ENCODE assay signal across 15 mouse cellular contexts in the genomic region with DNA sequence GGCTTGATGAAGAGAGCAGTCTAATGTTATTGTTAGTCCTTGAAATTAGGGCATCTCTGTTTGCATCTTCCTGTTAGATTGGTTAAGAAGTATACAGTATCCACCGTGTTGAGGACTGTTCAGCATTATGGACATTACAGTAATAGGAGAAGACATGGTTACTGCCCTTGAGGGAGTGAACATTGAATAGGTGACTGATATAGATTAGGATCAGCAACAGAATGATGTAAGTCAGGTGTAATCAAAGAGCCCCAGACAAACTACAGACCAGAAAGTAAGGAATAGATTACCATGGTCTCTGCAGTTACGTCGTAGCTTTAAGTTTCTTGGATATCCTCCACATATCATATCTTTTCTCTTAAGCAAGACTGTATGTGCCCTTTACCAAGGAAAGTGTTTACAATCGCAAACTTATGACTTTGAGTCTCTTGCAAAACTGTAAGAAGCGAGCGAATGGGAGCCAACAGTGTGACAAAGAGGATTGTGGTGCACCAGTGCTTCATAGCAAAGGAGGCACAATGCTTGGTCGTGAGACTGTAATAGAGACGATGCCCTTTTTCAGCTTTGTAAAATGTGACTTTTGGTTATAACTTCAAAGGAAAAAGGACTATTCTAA.
DNase-seq lines count a peak whose midpoint lies in the region; ATAC-seq and TF ChIP-seq lines count a peak whose summit lies in the region.
"Had no signal": no experiment of that assay in that cellular context is flagged by ENCODE, and none has a peak within 500 bp of the region (broad histone marks: within the 10 kb centered on the region; RNA-seq: fewer than 3 reads in every experiment).

No protein-coding gene starts in this region.

- intact Hi-C loops in heart, postnatal 36 days (cut with DNase I), result no loop called here

- no peak overlapping the region for H3K9ac ChIP-seq in liver, adult 2 months (ENCODE audit: low read depth, low read length)
- no peak overlapping the region for H3K9ac ChIP-seq in MEL (ENCODE audit: control insufficient read depth, low read depth, low read length, poor library complexity, severe bottlenecking)
- H3K9ac ChIP-seq in limb, embryonic 14.5 days (ENCODE audit: low read depth, low read length, severe bottlenecking), result no peak overlapping the region
- no peak overlapping the region for H3K9ac ChIP-seq in heart, embryonic 12.5 days
- H3K9ac ChIP-seq: hindbrain, embryonic 12.5 days; liver, embryonic 14.5 days; neural tube, embryonic 15.5 days had no signal

- H3K4me2 ChIP-seq in limb, embryonic 14.5 days (replicated peaks; ENCODE audit: low read depth, low read length, severe bottlenecking), result no peak overlapping the region
- no peak overlapping the region for H3K4me2 ChIP-seq in heart, embryonic 12.5 days
- H3K4me2 ChIP-seq: hindbrain, embryonic 12.5 days; neural tube, embryonic 15.5 days had no signal

- H3K36me3 ChIP-seq in liver, adult 2 months (ENCODE audit: control insufficient read depth, insufficient read depth, low read length), result no peaks in the 10 kb centered on the region
- H3K36me3 ChIP-seq in MEL (ENCODE audit: control insufficient read depth in 1 of 2, insufficient read depth in 2 of 2, low read length in 2 of 2), result peaks cover 0 to 7% of the 10 kb centered on the region in 2 experiments; a peak in 2 of 4 replicates
- no peaks in the 10 kb centered on the region for H3K36me3 ChIP-seq in limb, embryonic 14.5 days (ENCODE audit: control insufficient read depth, insufficient read depth, low read length)
- H3K36me3 ChIP-seq in heart, embryonic 12.5 days, result no peaks in the 10 kb centered on the region
- H3K36me3 ChIP-seq: G1E; hindbrain, embryonic 12.5 days; neural tube, embryonic 15.5 days had no signal

- 37% methylated on average over 8 of the region's 8 CpGs for WGBS in liver, adult 2 months
- 65% methylated on average over 8 of the region's 8 CpGs for WGBS in limb, embryonic 14.5 days
- WGBS in heart, embryonic 12.5 days, result 82% methylated on average over 8 of the region's 8 CpGs

- no peak overlapping the region for H3K4me3 ChIP-seq in liver, adult 2 months (ENCODE audit: insufficient read depth, low read depth, low read length)
- H3K4me3 ChIP-seq in MEL (ENCODE audit: control insufficient read depth in 1 of 2, insufficient read depth in 1 of 2, low read depth in 2 of 2, low read length in 2 of 2), result no peak overlapping the region
- no peak overlapping the region for H3K4me3 ChIP-seq in limb, embryonic 14.5 days (replicated peaks; ENCODE audit: low read length)
- no peak overlapping the region for H3K4me3 ChIP-seq in heart, embryonic 12.5 days
- H3K4me3 ChIP-seq: hindbrain, embryonic 12.5 days; neural tube, embryonic 15.5 days had no signal

- peaks cover 20% of the 10 kb centered on the region for H3K4me1 ChIP-seq in liver, adult 2 months (ENCODE audit: control insufficient read depth, insufficient read depth, low read length)
- H3K4me1 ChIP-seq in MEL (ENCODE audit: control insufficient read depth in 1 of 2, insufficient read depth in 2 of 2, low read length in 2 of 2), result peaks cover 0 to 5% of the 10 kb centered on the region in 2 experiments; a peak in 2 of 4 replicates
- H3K4me1 ChIP-seq in limb, embryonic 14.5 days (ENCODE audit: control insufficient read depth, insufficient read depth, low read length), result peaks cover 9% of the 10 kb centered on the region; the same call in 1 of the 2 replicates
- H3K4me1 ChIP-seq in heart, embryonic 12.5 days (replicated peaks), result 0 out of 2 replicates have a peak, but pooled peaks cover 4% of the 10 kb centered on the region
- H3K4me1 ChIP-seq: hindbrain, embryonic 12.5 days; neural tube, embryonic 15.5 days had no signal

- no peak for TF ChIP-seq POLR2A in liver, adult 2 months (IDR thresholded peaks at IDR 0.05; ENCODE audit: extremely low read depth, insufficient read depth, low read length)
- no peak for TF ChIP-seq POLR2A in MEL (IDR thresholded peaks at IDR 0.05; ENCODE audit: control insufficient read depth in 1 of 2, insufficient read depth in 1 of 2, low read depth in 1 of 2, low read length in 2 of 2, poor library complexity in 1 of 2)
- no peak for TF ChIP-seq POLR2A in limb, embryonic 14.5 days (IDR thresholded peaks at IDR 0.05; ENCODE audit: borderline replicate concordance, extremely low read depth, insufficient read depth, insufficient read length)

- TF ChIP-seq CTCF in liver, adult 2 months (IDR thresholded peaks at IDR 0.05; ENCODE audit: low read depth, low read length), result no peak
- no peak for TF ChIP-seq CTCF in MEL (IDR thresholded peaks at IDR 0.05 in 2 of 3, conservative IDR thresholded peaks at IDR 0.05 in 1 of 3; ENCODE audit: control insufficient read depth in 1 of 3, insufficient read depth in 1 of 3, low read depth in 2 of 3, low read length in 3 of 3, poor library complexity in 1 of 3, severe bottlenecking in 1 of 3)

- TF ChIP-seq RAD21 in MEL (IDR thresholded peaks at IDR 0.05; ENCODE audit: low read depth, low read length), result no peak

- H3K79me2 ChIP-seq in liver, adult 2 months (ENCODE audit: control insufficient read depth, insufficient read depth, low read length), result no peaks in the 10 kb centered on the region
- no peaks in the 10 kb centered on the region for H3K79me2 ChIP-seq in MEL (ENCODE audit: control insufficient read depth, insufficient read depth, low read length, poor library complexity)

- H3K9me3 ChIP-seq in MEL (replicated peaks; ENCODE audit: insufficient read depth, low read length), result no peaks in the 10 kb centered on the region
- H3K9me3 ChIP-seq in limb, embryonic 14.5 days (ENCODE audit: control insufficient read depth, low read length), result no peaks in the 10 kb centered on the region
- no peaks in the 10 kb centered on the region for H3K9me3 ChIP-seq in heart, embryonic 12.5 days (replicated peaks)
- H3K9me3 ChIP-seq: G1E; hindbrain, embryonic 12.5 days; neural tube, embryonic 15.5 days had no signal

- no peak for ATAC-seq in limb, embryonic 14.5 days (ENCODE audit: low FRiP score, low read depth)
- no peak for ATAC-seq in heart, embryonic 12.5 days (ENCODE audit: insufficient number of reproducible peaks, low FRiP score)

- H3K27ac ChIP-seq in liver, adult 2 months (replicated peaks; ENCODE audit: insufficient read depth, low read depth, low read length), result no peak overlapping the region
- peak overlapping the region; percentile 57; the same call in 1 of the 2 replicates for H3K27ac ChIP-seq in MEL (ENCODE audit: control insufficient read depth, low read depth, low read length)
- H3K27ac ChIP-seq in limb, embryonic 14.5 days (replicated peaks; ENCODE audit: low read depth, low read length), result peak overlapping the region; percentile 34; the same call in 1 of the 2 replicates
- H3K27ac ChIP-seq in heart, embryonic 12.5 days (ENCODE audit: poor library complexity, severe bottlenecking), result no peak overlapping the region
- H3K27ac ChIP-seq: hindbrain, embryonic 12.5 days; liver, embryonic 14.5 days; neural tube, embryonic 15.5 days had no signal

- H3K27me3 ChIP-seq in liver, adult 2 months (ENCODE audit: control insufficient read depth, insufficient read depth, low read length), result no peaks in the 10 kb centered on the region
- H3K27me3 ChIP-seq in MEL (ENCODE audit: control insufficient read depth in 1 of 2, insufficient read depth in 2 of 2, low read length in 2 of 2), result no peaks in the 10 kb centered on the region
- H3K27me3 ChIP-seq in limb, embryonic 14.5 days (ENCODE audit: control insufficient read depth, insufficient read depth, low read length), result no peaks in the 10 kb centered on the region
- no peaks in the 10 kb centered on the region for H3K27me3 ChIP-seq in heart, embryonic 12.5 days (replicated peaks)
- H3K27me3 ChIP-seq: hindbrain, embryonic 12.5 days; neural tube, embryonic 15.5 days had no signal

- peak; percentile 56 for DNase-seq in liver, adult 2 months (ENCODE audit: extremely low read depth, low read depth, low spot score)
- DNase-seq in liver, result no peak
- peak; percentile 10 for DNase-seq in MEL (ENCODE audit: low read depth, low spot score)
- peak; percentile 11 for DNase-seq in c-Kit-positive CD71-positive TER-119-positive erythroid progenitor cells, embryonic 14.5 days (ENCODE audit: low spot score)
- no peak for DNase-seq in limb, embryonic 14.5 days (ENCODE audit: low spot score)
- DNase-seq in heart, postnatal 36 days, result no peak
- no peak for DNase-seq in spleen, postnatal 36 days (ENCODE audit: low spot score in 2 of 2)
- DNase-seq: adrenal gland, postnatal 14 days; cerebellum, adult 9-10 months; retina, postnatal 1 day had no signal

- no peak for TF ChIP-seq EP300 in MEL (IDR thresholded peaks at IDR 0.05; ENCODE audit: low read depth in 1 of 2, low read length in 2 of 2)

TF ChIP-seq in MEL, 35 proteins besides CTCF, POLR2A, EP300 and RAD21:
- TF ChIP-seq POLR2AphosphoS5 (IDR thresholded peaks at IDR 0.05; ENCODE audit: borderline replicate concordance, low read depth, low read length) (no peak), ZC3H11A (IDR thresholded peaks at IDR 0.05; ENCODE audit: low read depth, low read length) (no peak), ZNF384 (IDR thresholded peaks at IDR 0.05; ENCODE audit: low read depth, low read length) (no peak), CHD2 (IDR thresholded peaks at IDR 0.05; ENCODE audit: low read length) (no peak), MAX (IDR thresholded peaks at IDR 0.05; ENCODE audit: low read length) (no peak), NELFE (IDR thresholded peaks at IDR 0.05; ENCODE audit: low read depth, low read length) (no peak), E2F4 (IDR thresholded peaks at IDR 0.05; ENCODE audit: borderline replicate concordance, low read depth, low read length) (no peak), NRF1 (IDR thresholded peaks at IDR 0.05; ENCODE audit: insufficient read depth, low read depth, low read length, poor library complexity, severe bottlenecking) (no peak), POLR2AphosphoS2 (IDR thresholded peaks at IDR 0.05; ENCODE audit: low read length) (no peak), TCF12 (IDR thresholded peaks at IDR 0.05; ENCODE audit: low read depth, low read length) (no peak)

Comparison
In these comparisons a context has a peak if more than half of its experiments do, and no peak if none do; other contexts are left out.
1. DNase-seq: peak in liver, adult 2 months (single experiment), MEL (single experiment) and c-Kit-positive CD71-positive TER-119-positive erythroid progenitor cells, embryonic 14.5 days (single experiment); none in liver (single experiment), limb, embryonic 14.5 days (single experiment), heart, postnatal 36 days (0 of 2) and spleen, postnatal 36 days (0 of 2).
2. H3K27ac ChIP-seq: peak in MEL (single experiment) and limb, embryonic 14.5 days (single experiment); none in liver, adult 2 months (single experiment) and heart, embryonic 12.5 days (single experiment).